Mouse (Mus musculus): Measurements from ENCODE around the gene Gpr171. TPM values are rescaled to one million over a fixed set of nuclear protein-coding genes. Genes with fewer than 3 reads are reported as not detected.
"Not testable (repeated sequence)": the region's sequence is repeated elsewhere in the genome, so short reads cannot be mapped to it uniquely, and the experiment has no call there.

Gene Gpr171
- polyA plus RNA-seq, 1 experiment from 2014 or later: 1.3 TPM

DNA sequence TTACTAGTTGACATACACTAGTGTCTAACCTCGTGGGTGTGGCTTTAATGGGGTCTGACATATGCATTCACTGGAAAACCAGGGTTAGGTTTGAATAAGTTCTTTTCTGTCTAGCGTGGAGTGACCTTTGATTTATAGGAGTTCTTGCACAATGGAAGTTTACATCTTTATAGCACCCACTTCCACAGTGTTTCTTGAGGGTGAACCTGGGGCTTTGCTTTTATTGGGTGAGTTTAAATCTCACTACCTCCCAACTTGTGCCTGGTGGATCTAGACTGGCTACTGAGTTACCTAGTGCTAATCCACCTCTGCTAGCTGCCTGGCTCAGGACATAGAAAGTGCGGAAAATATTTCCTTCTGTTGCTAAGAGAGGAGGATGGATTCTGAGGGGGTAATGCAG is 10.3 kb upstream of the Gpr171 start:
- Histone ChIP-seq H3K36me3 (no peaks in the 10 kb centered on the region), H3K9ac (no peak overlapping the region), H3K4me1 (replicated peaks) (peaks cover 14% of the 10 kb centered on the region), H3K4me3 (no peak overlapping the region), H3K27me3 (no peaks in the 10 kb centered on the region), H3K4me2 (no peak overlapping the region), H3K9me3 (replicated peaks) (no peaks in the 10 kb centered on the region), H3K27ac (no peak overlapping the region)
- 80% methylated on average over 3 of the region's 3 CpGs for WGBS
- no peak for ATAC-seq (replicated peaks; ENCODE audit: insufficient number of reproducible peaks, insufficient read depth, low FRiP score, low read depth)

GRCm38 (mm10) chr3:59109834-59110233 is 8.2 kb upstream of the Gpr171 start:
- not testable (repeated sequence) for H3K27me3 ChIP-seq; ATAC-seq (replicated peaks; ENCODE audit: insufficient number of reproducible peaks, insufficient read depth, low FRiP score, low read depth); H3K27ac ChIP-seq; H3K9ac ChIP-seq; H3K4me3 ChIP-seq; H3K4me2 ChIP-seq; H3K36me3 ChIP-seq; H3K9me3 ChIP-seq (replicated peaks)
- peaks cover 14% of the 10 kb centered on the region for H3K4me1 ChIP-seq (replicated peaks)
- WGBS: 95% methylated on average over 3 of the region's 3 CpGs

- no peak overlapping the region for H3K4me2 ChIP-seq
- no peak overlapping the region for H3K4me3 ChIP-seq
- H3K9ac ChIP-seq: no peak overlapping the region
- no peaks in the 10 kb centered on the region for H3K27me3 ChIP-seq
- H3K4me1 ChIP-seq (replicated peaks): peaks cover 6% of the 10 kb centered on the region; the same call in 1 of the 2 replicates
- no peaks in the 10 kb centered on the region for H3K9me3 ChIP-seq (replicated peaks)
- no peak overlapping the region for H3K27ac ChIP-seq
- no peak for ATAC-seq (replicated peaks; ENCODE audit: insufficient number of reproducible peaks, insufficient read depth, low FRiP score, low read depth)
- 87% methylated on average over 4 of the region's 4 CpGs for WGBS
- H3K36me3 ChIP-seq: no peaks in the 10 kb centered on the region
Measured at GRCm38 (mm10) chr3:59107439-59107838, 5.8 kb upstream of the Gpr171 start.

- H3K9me3 ChIP-seq (replicated peaks): no peaks in the 10 kb centered on the region
- H3K4me2 ChIP-seq: no peak overlapping the region
- no peaks in the 10 kb centered on the region for H3K27me3 ChIP-seq
- peaks cover 6% of the 10 kb centered on the region; the same call in 1 of the 2 replicates for H3K4me1 ChIP-seq (replicated peaks)
- H3K27ac ChIP-seq: 0 out of 2 replicates have a peak overlapping the region, but pooled peaks have one; percentile 17
- 24% methylated on average over 4 of the region's 4 CpGs for WGBS
- H3K36me3 ChIP-seq: no peaks in the 10 kb centered on the region
- H3K9ac ChIP-seq: no peak overlapping the region
- no peak overlapping the region for H3K4me3 ChIP-seq
- no peak for ATAC-seq (replicated peaks; ENCODE audit: insufficient number of reproducible peaks, insufficient read depth, low FRiP score, low read depth)
Measured at GRCm38 (mm10) chr3:59104462-59104861, 2.8 kb upstream of the Gpr171 start.

- H3K27ac ChIP-seq: no peak overlapping the region
- H3K36me3 ChIP-seq: no peaks in the 10 kb centered on the region
- no peaks in the 10 kb centered on the region for H3K27me3 ChIP-seq
- no peak overlapping the region for H3K4me2 ChIP-seq
- ATAC-seq (replicated peaks; ENCODE audit: insufficient number of reproducible peaks, insufficient read depth, low FRiP score, low read depth): no peak
- H3K4me1 ChIP-seq (replicated peaks): peaks cover 6% of the 10 kb centered on the region; the same call in 1 of the 2 replicates
- no peak overlapping the region for H3K9ac ChIP-seq
- H3K4me3 ChIP-seq: no peak overlapping the region
- WGBS: 85% methylated on average over 2 of the region's 2 CpGs
- no peaks in the 10 kb centered on the region for H3K9me3 ChIP-seq (replicated peaks)
Measured at GRCm38 (mm10) chr3:59102146-59102545, 525 bp upstream of the Gpr171 start.

DNA sequence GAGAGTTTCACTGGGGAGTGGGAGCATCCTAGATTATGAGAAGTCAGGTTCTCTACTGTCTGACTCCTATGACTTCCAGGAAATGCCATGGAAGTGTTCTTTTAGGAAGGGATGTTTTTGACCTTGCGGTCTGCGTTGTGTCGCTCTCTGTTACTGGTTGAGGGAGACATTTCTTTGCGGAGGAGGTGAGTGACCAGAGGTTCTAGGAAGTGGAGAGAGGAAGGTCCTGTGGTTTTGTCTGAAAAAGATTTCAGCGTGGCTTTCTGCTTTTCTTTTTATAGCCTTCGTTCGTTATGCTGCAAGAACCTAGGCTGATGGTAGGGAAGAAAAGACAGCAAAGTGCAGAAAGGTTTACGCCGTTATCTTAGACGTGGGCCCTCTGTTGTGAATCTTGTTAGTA is 3.1 kb downstream of the Gpr171 start:
- Histone ChIP-seq H3K4me1 (replicated peaks) (no peaks in the 10 kb centered on the region), H3K4me2 (no peak overlapping the region), H3K27me3 (no peaks in the 10 kb centered on the region), H3K4me3 (no peak overlapping the region), H3K36me3 (no peaks in the 10 kb centered on the region), H3K9me3 (replicated peaks) (no peaks in the 10 kb centered on the region), H3K27ac (no peak overlapping the region), H3K9ac (no peak overlapping the region)
- 76% methylated on average over 10 of the region's 10 CpGs for WGBS
- ATAC-seq (replicated peaks; ENCODE audit: insufficient number of reproducible peaks, insufficient read depth, low FRiP score, low read depth): no peak

DNA sequence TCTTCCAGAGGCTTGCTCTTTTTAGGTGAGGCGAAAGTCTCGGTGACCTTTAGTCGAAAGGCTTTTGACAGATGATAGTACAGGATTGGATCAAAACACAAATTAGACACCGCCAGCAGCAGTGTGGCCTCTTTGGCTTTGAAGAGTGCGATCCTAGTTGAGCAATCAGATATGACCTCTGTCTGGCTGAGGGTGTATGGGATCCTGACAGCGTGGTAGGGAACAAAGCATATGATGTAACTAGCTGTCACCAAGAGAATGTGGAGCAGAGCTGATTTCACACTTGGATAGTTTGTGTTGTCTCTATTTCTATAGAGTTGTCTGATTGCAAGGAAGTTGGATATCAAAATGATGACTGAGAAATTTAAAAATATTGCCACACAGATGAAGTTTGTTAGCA is 4.2 kb downstream of the Gpr171 start:
- Histone ChIP-seq H3K4me1 (replicated peaks) (no peaks in the 10 kb centered on the region), H3K9ac (no peak overlapping the region), H3K4me3 (no peak overlapping the region), H3K27ac (no peak overlapping the region), H3K9me3 (replicated peaks) (no peaks in the 10 kb centered on the region), H3K4me2 (no peak overlapping the region), H3K36me3 (no peaks in the 10 kb centered on the region), H3K27me3 (no peaks in the 10 kb centered on the region)
- ATAC-seq (replicated peaks; ENCODE audit: insufficient number of reproducible peaks, insufficient read depth, low FRiP score, low read depth): no peak
- 57% methylated on average over 6 of the region's 6 CpGs for WGBS

DNA sequence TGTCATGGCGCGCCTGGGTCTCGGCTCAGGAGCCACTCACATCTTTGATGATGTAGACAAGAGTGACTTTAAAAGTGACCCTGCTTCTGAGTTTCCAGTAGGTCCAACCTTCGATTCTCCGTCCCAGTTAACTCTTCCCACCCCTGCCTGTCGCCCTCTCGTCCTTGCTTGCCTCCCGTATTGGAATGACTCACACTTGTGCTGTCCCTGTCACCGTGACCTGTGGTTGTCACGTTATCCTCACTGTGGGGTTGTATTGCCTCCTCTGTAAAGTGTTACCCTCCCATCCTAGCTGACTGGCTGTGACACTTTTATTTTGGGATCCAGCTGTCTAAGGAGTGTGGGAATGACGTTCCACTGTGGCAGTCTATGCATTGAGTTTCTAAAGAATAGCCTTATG is 8.9 kb downstream of the Gpr171 start:
- H3K27me3 ChIP-seq: no peaks in the 10 kb centered on the region
- H3K9me3 ChIP-seq (replicated peaks): no peaks in the 10 kb centered on the region
- no peaks in the 10 kb centered on the region for H3K4me1 ChIP-seq (replicated peaks)
- no peak overlapping the region for H3K27ac ChIP-seq
- H3K9ac ChIP-seq: no peak overlapping the region
- no peak for ATAC-seq (replicated peaks; ENCODE audit: insufficient number of reproducible peaks, insufficient read depth, low FRiP score, low read depth)
- H3K4me3 ChIP-seq: no peak overlapping the region
- 62% methylated on average over 11 of the region's 11 CpGs for WGBS
- no peaks in the 10 kb centered on the region for H3K36me3 ChIP-seq
- H3K4me2 ChIP-seq: no peak overlapping the region

- Histone ChIP-seq H3K36me3 (no peaks in the 10 kb centered on the region), H3K9me3 (replicated peaks) (no peaks in the 10 kb centered on the region), H3K4me3 (no peak overlapping the region), H3K4me1 (replicated peaks) (peaks cover 11% of the 10 kb centered on the region), H3K9ac (no peak overlapping the region), H3K27me3 (no peaks in the 10 kb centered on the region), H3K4me2 (no peak overlapping the region), H3K27ac (no peak overlapping the region; the same call in 1 of the 2 replicates)
- peak; percentile 66; the same call in 1 of the 2 replicates for ATAC-seq (replicated peaks; ENCODE audit: insufficient number of reproducible peaks, insufficient read depth, low FRiP score, low read depth)
- WGBS: 12% methylated on average over 7 of the region's 7 CpGs
Measured at GRCm38 (mm10) chr3:59080919-59081318, 20.7 kb downstream of the Gpr171 start.

DNA sequence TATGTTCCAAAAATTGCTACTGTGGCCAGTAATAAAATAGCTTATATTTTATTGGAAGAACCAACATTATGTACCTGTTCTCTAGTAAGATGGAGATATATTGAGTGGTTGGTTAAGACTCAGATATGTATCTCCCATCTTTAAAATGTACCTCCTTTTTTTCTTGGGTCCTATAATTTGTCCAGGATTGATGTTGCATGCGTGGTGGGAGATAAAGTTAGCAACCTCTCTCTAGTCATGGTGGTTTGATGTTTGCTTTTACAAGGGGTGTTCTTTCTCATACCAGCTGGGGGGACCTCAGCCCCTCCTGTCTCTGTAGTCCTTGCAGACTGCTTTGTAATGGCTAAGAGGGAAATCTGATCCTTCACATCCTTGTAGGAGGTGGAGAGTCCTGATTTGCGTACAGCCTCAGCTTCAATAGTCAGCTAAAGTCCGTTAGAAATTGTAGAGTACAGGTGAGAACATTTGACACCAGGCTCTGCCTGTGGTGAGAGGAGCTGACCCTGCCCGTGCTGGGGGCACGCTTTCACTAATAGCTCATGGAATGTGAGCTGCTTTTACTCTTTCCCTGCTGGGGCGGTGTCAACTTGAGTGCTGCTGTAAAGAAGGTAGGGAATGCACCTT is 21.2 kb downstream of the Gpr171 start:
- Histone ChIP-seq H3K9ac (no peak overlapping the region), H3K4me2 (no peak overlapping the region), H3K4me1 (replicated peaks) (peaks cover 11% of the 10 kb centered on the region), H3K27ac (no peak overlapping the region; the same call in 1 of the 2 replicates), H3K27me3 (no peaks in the 10 kb centered on the region), H3K36me3 (no peaks in the 10 kb centered on the region), H3K4me3 (no peak overlapping the region), H3K9me3 (replicated peaks) (no peaks in the 10 kb centered on the region)
- WGBS: 33% methylated on average over 6 of the region's 6 CpGs
- ATAC-seq (replicated peaks; ENCODE audit: insufficient number of reproducible peaks, insufficient read depth, low FRiP score, low read depth): no peak

DNA sequence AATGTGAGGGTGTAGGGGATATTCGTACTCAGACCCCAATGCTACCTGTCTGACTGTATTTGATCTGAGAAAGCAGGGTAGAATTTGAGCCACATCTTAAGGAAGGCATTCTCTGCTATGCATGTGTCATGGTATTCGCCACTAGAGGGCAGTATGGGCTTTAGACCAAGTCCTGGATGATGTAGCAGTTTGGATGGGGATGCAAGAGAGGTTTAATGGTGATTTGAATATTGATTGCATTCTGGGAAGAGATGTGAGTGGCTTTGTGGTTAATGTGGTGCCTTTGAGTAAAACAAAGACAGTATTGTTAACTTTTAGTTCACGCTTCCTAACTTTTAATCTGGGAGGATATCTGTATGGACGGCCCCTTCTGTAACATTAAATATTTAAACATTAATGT is 22.3 kb downstream of the Gpr171 start:
- Histone ChIP-seq H3K27ac (no peak overlapping the region), H3K27me3 (no peaks in the 10 kb centered on the region), H3K36me3 (no peaks in the 10 kb centered on the region), H3K4me1 (replicated peaks) (peaks cover 11% of the 10 kb centered on the region), H3K4me3 (no peak overlapping the region), H3K9me3 (replicated peaks) (no peaks in the 10 kb centered on the region), H3K9ac (no peak overlapping the region), H3K4me2 (no peak overlapping the region)
- 43% methylated on average over 4 of the region's 4 CpGs for WGBS
- ATAC-seq (replicated peaks; ENCODE audit: insufficient number of reproducible peaks, insufficient read depth, low FRiP score, low read depth): no peak

- Histone ChIP-seq H3K27ac (no peak overlapping the region), H3K9ac (no peak overlapping the region), H3K4me2 (no peak overlapping the region), H3K9me3 (replicated peaks) (no peaks in the 10 kb centered on the region), H3K4me3 (no peak overlapping the region), H3K27me3 (no peaks in the 10 kb centered on the region), H3K36me3 (no peaks in the 10 kb centered on the region), H3K4me1 (replicated peaks) (peaks cover 11% of the 10 kb centered on the region)
- ATAC-seq (replicated peaks; ENCODE audit: insufficient number of reproducible peaks, insufficient read depth, low FRiP score, low read depth): no peak
- WGBS: 61% methylated on average over 11 of the region's 11 CpGs
Measured at GRCm38 (mm10) chr3:59078585-59078984, 23.0 kb downstream of the Gpr171 start.

Measured in heart, embryonic 15.5 days (tissue).